Mouse (Mus musculus) cortical plate, adult 2 months (tissue): ENCODE data around the gene Gys2.

Source experiments
- CTCF ChIP-seq: fragments of 200-500 bp; IDR thresholded peaks from 2 replicates; pipeline ENCODE4 v1.5.1; 2011; ENCODE audit warnings: mild to moderate bottlenecking, control low read depth, low read length; ENCODE audit not compliant: insufficient read depth; ENCODE audit errors: extremely low read depth
- POLR2A ChIP-seq: fragments of 200-500 bp; IDR thresholded peaks from 2 replicates; pipeline ENCODE4 v1.6.1; 2011; ENCODE audit warnings: mild to moderate bottlenecking, low read length, control low read depth; ENCODE audit not compliant: insufficient read depth; ENCODE audit errors: extremely low read depth

DNA sequence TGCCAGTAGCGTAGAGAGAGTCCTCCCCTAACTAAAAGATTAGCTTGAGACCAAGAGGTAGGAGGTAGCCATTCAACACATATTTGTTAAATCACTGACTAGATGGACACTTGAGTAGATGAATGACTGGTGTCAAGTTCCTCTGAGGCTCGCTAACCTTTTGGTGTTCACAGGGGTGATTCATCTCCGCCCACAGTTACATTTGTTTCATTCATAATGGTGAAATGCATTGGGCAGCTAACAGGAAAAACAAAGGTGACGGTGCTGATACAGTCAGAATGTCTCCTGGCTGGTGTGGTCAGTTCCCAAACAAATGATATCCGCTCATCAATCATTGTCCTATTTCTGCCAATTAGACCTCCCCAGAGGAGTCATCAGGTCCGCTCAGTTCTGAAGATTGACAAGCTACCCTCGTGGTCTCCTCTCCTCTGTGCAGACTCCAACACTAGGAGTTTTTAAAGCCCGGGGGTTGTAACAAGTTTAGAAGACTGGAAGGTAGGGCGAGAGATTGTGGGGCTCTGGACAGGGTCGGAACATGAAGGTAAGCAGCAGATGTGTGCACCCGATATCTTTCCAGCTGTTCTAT, 59.9 kb downstream of the Gys2 start, which contains the start of gene Spx:
- TF ChIP-seq CTCF: no peak
- no peak for TF ChIP-seq POLR2A
